Mouse (Mus musculus) lung, postnatal 4 days (tissue): Measurements from ENCODE around the gene Eif4b.

Experiments used
- DNase-seq, 2 experiments: peaks; one replicate each; pipeline ENCODE4 v3.0.0; 2021

Eif4b gene

GRCm38 (mm10) chr15:102102548-102103121, 29.1 kb downstream of the Eif4b start:
- DNase-seq: peak; percentile 81 to 89

DNA sequence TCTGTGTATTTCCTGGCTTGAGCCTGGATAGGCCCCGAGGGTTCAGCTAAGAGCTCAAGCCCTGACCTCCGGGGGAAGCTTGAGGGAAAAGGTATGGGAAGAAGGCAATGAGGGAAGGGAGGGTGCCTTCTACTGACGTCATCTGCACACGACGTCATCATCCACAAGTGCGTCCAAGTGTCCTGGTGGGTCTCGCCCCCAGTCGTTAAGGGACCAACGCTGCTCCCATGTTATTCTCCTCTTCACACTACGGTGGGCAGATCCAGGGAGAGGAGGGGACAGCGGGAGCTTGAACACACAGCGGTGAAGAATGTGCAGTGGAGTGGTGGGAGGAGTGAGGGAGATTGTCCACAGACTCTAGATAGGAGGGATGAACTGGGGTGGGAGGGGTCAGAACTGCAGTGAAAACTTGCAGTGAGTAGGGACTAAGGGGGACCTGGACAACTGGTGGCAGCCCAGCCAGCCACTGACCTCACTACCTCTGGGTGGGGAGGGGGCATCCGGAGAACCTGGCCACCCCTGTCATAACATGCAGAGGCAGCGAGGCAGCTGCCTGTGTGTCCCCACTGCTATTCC, 29.9 kb downstream of the Eif4b start:
- peak; percentile 71 to 76 for DNase-seq

DNA sequence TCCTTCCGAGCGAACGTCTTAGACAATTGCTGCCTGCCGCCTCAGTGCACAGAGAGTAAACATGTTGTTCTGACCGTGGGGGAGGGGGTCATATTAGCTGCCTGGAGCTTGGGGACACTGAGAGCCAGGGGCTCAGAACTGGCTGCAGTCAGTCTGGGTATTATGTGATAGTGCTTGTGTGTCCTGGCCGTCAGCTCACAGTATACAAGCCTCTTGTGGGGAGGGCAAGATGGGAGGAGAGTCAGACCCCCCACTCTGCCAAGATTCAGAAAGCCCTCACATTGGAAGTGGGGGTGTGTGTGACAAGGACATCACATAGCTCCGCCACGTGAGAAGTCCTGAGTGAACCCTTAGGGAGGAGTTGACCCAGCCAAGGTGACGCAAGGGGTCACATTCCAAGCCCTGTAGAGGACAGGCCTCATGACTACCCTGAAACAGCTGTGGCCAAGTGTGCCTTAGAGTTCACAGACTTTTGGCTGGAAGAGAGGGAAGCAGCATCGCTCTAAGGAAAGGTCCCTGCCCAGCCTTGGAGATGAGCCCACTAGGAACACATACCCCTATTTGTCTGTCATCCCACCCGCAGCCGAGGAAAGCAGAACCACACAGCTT, 30.5 kb downstream of the Eif4b start:
- peak; percentile 78 to 92 for DNase-seq

GRCm38 (mm10) chr15:102105360-102105759, 31.8 kb downstream of the Eif4b start:
- peak; percentile 82 to 89 for DNase-seq

- peak in 1 of 2 experiments; percentile 47 for DNase-seq
Measured at GRCm38 (mm10) chr15:102105764-102106730, 32.5 kb downstream of the Eif4b start.

DNA sequence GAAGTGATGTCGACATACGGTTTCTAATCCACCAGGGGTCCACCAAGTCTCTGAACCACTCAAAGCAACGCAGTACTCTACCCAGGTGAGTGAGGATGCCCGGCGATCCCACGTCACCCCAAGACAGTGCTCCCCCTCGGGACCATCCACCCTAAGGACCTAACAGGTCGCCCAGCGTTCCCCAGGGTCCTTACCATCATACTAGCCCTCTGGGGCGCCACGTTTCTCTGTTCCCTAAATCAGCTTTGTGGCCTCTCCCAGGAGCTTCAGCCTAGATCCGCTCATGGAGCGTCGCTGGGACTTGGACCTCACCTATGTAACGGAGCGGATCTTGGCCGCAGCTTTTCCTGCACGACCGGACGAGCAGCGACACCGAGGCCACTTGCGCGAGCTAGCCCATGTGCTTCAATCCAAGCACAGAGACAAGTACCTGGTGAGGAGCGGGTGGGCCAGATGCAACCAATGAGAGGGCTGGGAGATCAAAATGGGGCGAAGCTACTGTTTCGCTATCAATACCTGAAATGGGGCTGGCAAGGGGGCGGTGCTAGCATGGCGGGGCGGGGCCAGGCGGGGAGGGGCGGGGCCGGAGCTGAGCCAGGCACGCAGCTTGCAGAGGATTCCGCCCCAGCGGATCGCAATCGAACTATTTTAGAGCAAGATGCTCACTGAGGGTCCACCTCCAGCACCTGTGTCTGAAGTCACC, 33.3 kb downstream of the Eif4b start:
- peak in 1 of 2 experiments; percentile 51 for DNase-seq

DNA sequence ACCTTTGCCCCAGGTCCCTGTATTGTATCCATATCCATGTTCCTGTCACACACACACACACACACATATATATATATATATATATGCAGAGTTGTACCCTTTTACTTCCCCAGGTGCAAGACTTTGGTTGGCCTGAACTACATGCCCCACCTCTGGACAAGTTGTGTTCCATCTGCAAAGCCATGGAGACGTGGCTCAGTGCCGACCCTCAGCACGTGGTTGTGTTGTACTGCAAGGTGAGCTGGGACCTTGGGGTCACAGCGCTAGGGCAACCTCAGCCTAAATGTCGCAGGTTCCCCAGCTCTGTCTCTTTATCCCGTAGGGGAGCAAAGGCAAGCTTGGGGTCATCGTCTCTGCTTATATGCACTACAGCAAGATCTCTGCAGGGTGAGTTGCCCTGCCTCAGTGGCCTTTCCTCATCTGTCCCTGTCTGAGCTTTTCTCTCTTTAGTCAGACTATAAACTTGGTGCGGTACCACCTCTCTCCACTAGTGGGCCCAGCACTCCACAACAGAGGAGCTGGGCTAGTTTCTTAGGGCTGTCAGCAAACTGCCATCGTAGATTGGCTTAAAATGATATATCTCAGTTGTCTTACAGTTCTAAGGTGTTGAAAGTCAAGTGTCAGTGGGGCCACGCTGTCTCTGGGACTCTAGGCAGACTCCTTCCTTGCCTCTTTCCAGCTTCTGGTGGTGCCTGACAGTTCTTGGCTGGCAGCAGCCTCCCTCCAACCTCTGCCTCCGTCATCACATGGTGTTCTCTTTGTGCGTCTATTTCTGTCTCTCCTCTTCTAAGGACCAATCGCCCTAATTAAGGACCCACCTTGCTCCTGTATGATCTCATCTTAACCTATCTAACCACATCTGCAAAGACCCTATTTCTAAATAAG, 34.4 kb downstream of the Eif4b start:
- DNase-seq: peak; percentile 58 to 81

GRCm38 (mm10) chr15:102108651-102109525, 35.3 kb downstream of the Eif4b start:
- peak; percentile 87 to 90 for DNase-seq

- no peak for DNase-seq
Measured at GRCm38 (mm10) chr15:102110271-102110670, 36.7 kb downstream of the Eif4b start.

DNA sequence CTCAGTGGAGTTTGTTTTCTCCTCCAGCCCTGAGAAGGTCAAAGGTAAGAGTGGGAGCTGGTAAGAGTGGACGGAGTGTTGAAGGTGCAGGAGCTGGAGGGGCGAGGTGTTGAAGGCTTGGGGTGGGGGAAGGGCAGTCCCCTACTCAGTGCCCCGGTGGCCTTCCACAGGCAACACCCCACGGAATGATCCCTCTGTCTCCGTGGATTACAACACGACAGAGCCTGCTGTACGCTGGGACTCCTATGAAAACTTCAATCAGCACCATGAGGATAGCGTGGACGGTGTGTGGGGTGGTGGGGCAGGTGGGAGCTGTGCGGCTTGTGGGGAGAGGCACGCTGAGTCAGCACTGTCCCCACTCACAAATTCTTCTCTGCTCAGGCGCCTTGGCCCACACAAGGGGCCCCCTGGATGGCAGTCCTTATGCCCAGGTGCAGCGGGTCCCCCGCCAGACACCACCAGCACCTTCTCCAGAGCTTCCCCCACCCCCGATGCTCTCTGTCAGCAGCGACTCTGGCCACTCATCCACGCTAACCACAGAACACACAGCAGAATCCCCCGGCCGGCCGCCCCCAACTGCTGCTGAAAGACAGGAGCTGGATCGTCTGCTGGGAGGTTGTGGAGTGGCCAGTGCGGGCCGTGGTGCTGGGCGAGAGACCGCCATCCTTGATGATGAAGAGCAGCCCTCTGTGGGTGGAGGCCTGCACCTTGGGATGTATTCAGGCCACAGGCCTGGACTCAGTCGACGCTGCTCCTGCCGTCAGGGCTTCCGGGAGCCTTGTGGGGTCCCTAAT, 37.3 kb downstream of the Eif4b start:
- DNase-seq: no peak

- DNase-seq: no peak
Measured at GRCm38 (mm10) chr15:102111495-102111829, 37.9 kb downstream of the Eif4b start.

GRCm38 (mm10) chr15:102112181-102112580, 38.6 kb downstream of the Eif4b start:
- no peak for DNase-seq

GRCm38 (mm10) chr15:102112827-102113226, 39.3 kb downstream of the Eif4b start:
- DNase-seq: no peak

DNA sequence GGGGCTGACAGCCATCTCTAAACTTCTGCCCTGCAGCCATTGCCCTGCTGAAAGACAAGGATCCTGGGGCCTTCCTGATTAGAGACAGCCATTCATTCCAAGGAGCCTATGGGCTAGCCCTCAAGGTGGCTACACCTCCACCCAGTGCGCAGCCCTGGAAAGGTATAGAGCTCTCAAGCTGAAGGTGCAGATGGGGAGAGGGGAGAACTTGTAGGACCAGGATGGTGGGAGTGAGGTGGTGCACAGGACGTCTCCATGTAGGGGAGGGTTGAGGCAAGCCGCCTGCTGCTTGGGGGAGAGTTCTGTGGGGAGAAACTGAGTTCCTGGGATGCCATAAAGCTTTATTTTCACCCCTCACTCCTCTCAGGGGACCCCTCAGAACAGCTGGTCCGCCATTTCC, 40.1 kb downstream of the Eif4b start:
- no peak for DNase-seq

DNA sequence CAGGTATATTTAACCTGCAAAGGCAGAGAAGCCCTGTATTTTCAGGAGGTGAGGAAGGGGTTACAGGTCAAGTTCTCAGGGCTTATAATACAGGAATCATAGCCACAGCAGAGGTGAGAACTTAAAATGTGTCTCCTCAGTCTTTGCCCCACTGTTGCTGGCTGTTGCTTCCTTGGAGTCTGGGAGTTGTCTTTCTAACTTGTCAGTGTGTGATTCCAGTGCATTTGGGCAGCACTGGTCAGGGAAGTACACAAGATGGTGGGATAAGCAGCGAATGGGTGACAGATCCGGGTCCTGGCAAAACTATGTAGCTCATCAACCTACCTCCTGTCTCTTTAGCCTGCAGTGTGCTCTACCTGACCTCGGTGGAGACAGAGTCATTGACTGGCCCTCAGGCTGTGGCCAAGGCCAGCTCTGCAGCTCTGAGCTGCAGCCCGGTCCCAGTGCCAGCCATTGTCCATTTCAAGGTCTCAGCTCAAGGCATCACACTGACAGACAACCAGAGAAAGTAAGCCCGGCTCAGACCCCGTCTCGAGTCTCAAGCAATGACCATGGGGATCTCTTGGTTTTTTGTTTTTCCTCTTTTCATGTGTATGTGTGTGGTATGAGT, 41.2 kb downstream of the Eif4b start:
- DNase-seq: no peak

- no peak for DNase-seq
Measured at GRCm38 (mm10) chr15:102115731-102116231, 42.2 kb downstream of the Eif4b start.

- no peak for DNase-seq
Measured at GRCm38 (mm10) chr15:102116753-102117415, 43.3 kb downstream of the Eif4b start.
